Mouse (Mus musculus) limb, embryonic 11.5 days (tissue): Measurements from ENCODE around the gene Arl8b. TPM values are rescaled to one million over a fixed set of nuclear protein-coding genes. Genes with fewer than 3 reads are reported as not detected.
"Not testable (repeated sequence)": the region's sequence is repeated elsewhere in the genome, so short reads cannot be mapped to it uniquely, and the experiment has no call there.

Experiments used
- ATAC-seq: fragments of 200-750 bp; cut with Nextera tagmentation; 2 replicates; pipeline ENCODE4 v1.8.0; 2017; ENCODE audit warnings: low read depth; ENCODE audit not compliant: insufficient number of reproducible peaks, low FRiP score, low TSS enrichment
- DNase-seq: peaks from one replicate; pipeline ENCODE4 v3.0.0-alpha.2; 2015; ENCODE audit warnings: low spot score
- H3K27ac ChIP-seq: fragments of 300-500 bp; sonication (generic); replicated peaks from 2 replicates; pipeline ENCODE4 v1.5.1; 2014; ENCODE audit warnings: low read depth, mild to moderate bottlenecking, low read length
- H3K27me3 ChIP-seq: fragments of 300-500 bp; sonication (generic); 2 replicates; pipeline ENCODE4 v1.6.1; 2014; ENCODE audit warnings: mild to moderate bottlenecking, low read length, mixed read lengths; ENCODE audit not compliant: control insufficient read depth, insufficient read depth
- H3K36me3 ChIP-seq: fragments of 300-500 bp; sonication (generic); 2 replicates; pipeline ENCODE4 v1.6.1; 2014; ENCODE audit warnings: mild to moderate bottlenecking, low read length, moderate library complexity, mixed read lengths; ENCODE audit not compliant: control insufficient read depth, insufficient read depth
- H3K4me1 ChIP-seq: fragments of 300-500 bp; sonication (generic); 2 replicates; pipeline ENCODE4 v1.6.1; 2014; ENCODE audit warnings: low read length, mixed read lengths; ENCODE audit not compliant: control insufficient read depth, insufficient read depth
- H3K4me2 ChIP-seq: fragments of 300-500 bp; sonication (generic); 2 replicates; pipeline ENCODE4 v1.6.1; 2014; ENCODE audit warnings: low read depth, mild to moderate bottlenecking, moderate library complexity; ENCODE audit not compliant: severe bottlenecking
- H3K4me3 ChIP-seq: fragments of 300-500 bp; sonication (generic); 2 replicates; pipeline ENCODE4 v1.5.1; 2014; ENCODE audit warnings: low read depth, low read length
- H3K9ac ChIP-seq: fragments of 300-500 bp; sonication (generic); 2 replicates; pipeline ENCODE4 v1.6.1; 2014; ENCODE audit warnings: mild to moderate bottlenecking, low read length
- H3K9me3 ChIP-seq: fragments of 300-500 bp; sonication (generic); 2 replicates; pipeline ENCODE4 v1.6.1; 2016; ENCODE audit warnings: low read length; ENCODE audit not compliant: control insufficient read depth
- WGBS: fragments of 180-500 bp; shearing (Covaris S2); extraction: QIAGEN DNeasy Blood & Tissue Kit; methylation state at CpG from one replicate; pipeline ENCODE4 v1.1.7; 2014; 5-methylcytosine and 5-hydroxymethylcytosine counted together
- polyA plus RNA-seq: library from polyadenylated mRNA; unstranded; fragments of >200 nt; fragmentation: Nextera tagmentation; extraction: Ambion mirVana; gene quantifications from 2 replicates; pipeline ENCODE4 v1.2.1, GENCODE M21; 2014

Gene Arl8b
- polyA plus RNA-seq, 1 experiment from 2014 or later, result 73.1 TPM

DNA sequence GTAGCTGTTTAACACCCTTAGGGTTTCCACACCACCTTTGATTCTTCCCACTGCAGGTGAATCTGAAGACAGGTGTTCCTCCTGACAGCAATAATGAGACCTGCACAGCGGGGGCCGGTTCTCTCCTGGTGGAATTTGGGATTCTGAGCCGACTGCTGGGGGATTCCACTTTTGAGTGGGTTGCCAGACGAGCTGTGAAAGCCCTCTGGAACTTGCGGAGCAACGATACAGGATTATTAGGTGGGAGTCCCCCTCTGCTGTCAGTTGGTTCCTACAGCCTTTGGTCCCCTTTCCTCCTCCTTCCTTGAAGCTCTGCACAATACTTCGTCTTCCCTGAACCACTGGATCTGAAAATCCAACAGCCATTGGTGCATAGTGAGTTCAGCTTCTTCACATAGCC lies 61.9 kb downstream of the Arl8b start:
- DNase-seq, result no peak
- H3K9ac ChIP-seq, result no peak overlapping the region
- H3K4me2 ChIP-seq, result no peak overlapping the region
- no peaks in the 10 kb centered on the region for H3K4me1 ChIP-seq
- peaks cover 6% of the 10 kb centered on the region for H3K36me3 ChIP-seq
- no peaks in the 10 kb centered on the region for H3K27me3 ChIP-seq
- H3K9me3 ChIP-seq, result no peaks in the 10 kb centered on the region
- H3K27ac ChIP-seq, result no peak overlapping the region
- no peak for ATAC-seq
- no peak overlapping the region for H3K4me3 ChIP-seq
- 87% methylated on average over 7 of the region's 7 CpGs for WGBS

DNA sequence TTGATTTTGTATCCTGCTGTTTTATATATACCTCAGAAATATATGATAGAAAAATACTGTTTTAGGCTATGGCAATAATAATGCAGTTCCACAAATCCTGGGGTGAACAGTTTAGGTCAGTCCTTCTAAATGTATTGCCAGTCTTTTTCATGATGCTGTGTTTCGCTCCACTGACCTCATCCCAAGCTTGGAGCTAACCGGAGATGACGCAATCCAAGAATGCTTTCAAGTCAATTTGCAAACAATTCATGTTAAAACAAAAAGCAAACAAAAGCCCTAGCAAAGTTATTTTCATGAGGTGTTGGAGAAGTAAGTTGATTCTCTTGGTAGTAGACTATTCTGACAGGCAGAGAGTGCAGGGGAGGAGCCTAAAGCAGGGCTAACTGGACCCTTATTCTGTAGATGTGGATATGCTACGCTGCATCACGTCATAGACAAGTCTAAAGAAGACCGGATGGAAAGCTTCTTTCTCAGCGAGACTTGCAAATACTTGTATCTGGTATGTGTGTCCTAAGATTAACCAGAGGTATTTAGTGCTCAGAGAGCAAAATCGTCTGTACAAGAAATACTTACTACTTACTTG lies 69.3 kb downstream of the Arl8b start:
- 95% methylated on average over 8 of the region's 8 CpGs for WGBS
- ATAC-seq, result no peak

DNA sequence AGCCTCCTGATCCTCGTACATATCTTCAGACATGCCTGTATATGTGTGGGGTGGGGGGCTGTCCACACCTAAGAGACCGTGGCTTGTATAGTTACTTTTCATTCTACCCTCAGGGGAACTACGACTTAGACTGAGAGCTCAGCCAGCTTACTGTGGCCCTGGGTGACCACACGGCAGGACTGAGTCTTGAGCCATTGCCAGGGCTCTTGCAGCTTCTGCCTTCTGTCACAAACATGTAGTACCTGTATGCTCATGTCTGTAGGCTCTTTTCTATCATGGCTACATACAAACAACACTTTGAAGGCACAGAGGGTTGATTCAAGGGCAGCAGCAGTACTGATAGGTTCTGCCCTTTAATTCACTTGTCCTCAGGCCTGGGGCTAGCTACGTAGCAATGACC lies 70.1 kb downstream of the Arl8b start:
- H3K27me3 ChIP-seq, result no peaks in the 10 kb centered on the region
- H3K27ac ChIP-seq, result no peak overlapping the region
- H3K9me3 ChIP-seq, result no peaks in the 10 kb centered on the region
- ATAC-seq (no peak), DNase-seq (no peak)
- WGBS, result 92% methylated on average over 5 of the region's 5 CpGs
- no peaks in the 10 kb centered on the region for H3K4me1 ChIP-seq
- no peak overlapping the region for H3K4me3 ChIP-seq
- peaks cover 15% of the 10 kb centered on the region for H3K36me3 ChIP-seq
- no peak overlapping the region for H3K9ac ChIP-seq
- H3K4me2 ChIP-seq, result no peak overlapping the region

More for the DNA sequence above, 69.3 kb downstream of the Arl8b start:
- no peak overlapping the region for H3K27ac ChIP-seq
- H3K27me3 ChIP-seq, result no peaks in the 10 kb centered on the region
- H3K9me3 ChIP-seq, result no peaks in the 10 kb centered on the region
- peaks cover 15% of the 10 kb centered on the region for H3K36me3 ChIP-seq
- no peak overlapping the region for H3K9ac ChIP-seq
- no peak for DNase-seq
- H3K4me2 ChIP-seq, result no peak overlapping the region
- no peaks in the 10 kb centered on the region for H3K4me1 ChIP-seq
- no peak overlapping the region for H3K4me3 ChIP-seq

DNA sequence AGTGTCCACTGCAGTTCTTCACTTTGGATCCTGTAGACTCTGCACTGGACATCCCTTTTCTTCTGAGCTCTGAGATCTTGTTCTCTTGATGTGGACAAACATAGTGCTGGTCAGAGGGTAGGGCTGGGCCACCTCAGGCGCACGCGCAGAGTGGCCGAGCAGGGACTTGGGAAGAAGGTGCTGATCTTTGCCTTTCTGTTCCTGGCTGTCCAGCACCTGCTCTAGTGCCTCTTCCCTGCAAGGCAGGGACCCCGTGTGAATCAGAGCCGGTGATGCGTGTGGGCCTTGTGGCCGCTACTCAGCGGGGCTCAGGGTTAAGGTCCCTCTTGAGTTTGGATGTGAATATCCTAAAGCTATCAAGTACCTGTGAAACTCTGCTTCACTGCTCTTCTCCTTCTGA lies 75.7 kb downstream of the Arl8b start:
- H3K4me3 ChIP-seq, result no peak overlapping the region
- H3K9ac ChIP-seq, result no peak overlapping the region
- H3K27ac ChIP-seq, result no peak overlapping the region
- 98% methylated on average over 9 of the region's 9 CpGs for WGBS
- H3K4me1 ChIP-seq, result no peaks in the 10 kb centered on the region
- no peaks in the 10 kb centered on the region for H3K9me3 ChIP-seq
- H3K4me2 ChIP-seq, result no peak overlapping the region
- no peak for ATAC-seq
- peaks cover 7% of the 10 kb centered on the region; the same call in 1 of the 2 replicates for H3K36me3 ChIP-seq
- H3K27me3 ChIP-seq, result no peaks in the 10 kb centered on the region
- no peak for DNase-seq

DNA sequence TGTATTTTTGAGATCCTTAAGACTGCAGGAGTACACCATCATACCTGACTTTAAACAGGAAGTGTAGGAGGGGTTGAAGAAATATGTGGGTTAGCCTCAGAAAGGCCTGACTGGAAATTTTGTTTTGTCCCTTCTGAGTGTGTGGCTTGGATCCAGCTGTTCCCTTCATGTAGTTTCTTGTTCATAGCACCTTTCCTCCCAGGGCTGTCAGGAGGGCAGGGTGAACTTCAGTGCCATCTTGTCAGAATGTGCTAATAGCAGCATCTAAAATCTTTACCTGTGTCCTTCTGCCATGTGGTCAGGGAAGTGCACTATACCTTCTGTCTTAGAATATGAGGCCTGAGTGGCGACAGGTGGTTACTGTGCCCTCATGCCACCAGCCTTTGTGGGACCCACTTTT lies 78.3 kb downstream of the Arl8b start:
- no peak for ATAC-seq
- Histone ChIP-seq H3K9me3 (no peaks in the 10 kb centered on the region), H3K9ac (no peak overlapping the region), H3K4me2 (no peak overlapping the region), H3K27ac (no peak overlapping the region), H3K4me1 (no peaks in the 10 kb centered on the region), H3K36me3 (no peaks in the 10 kb centered on the region), H3K4me3 (no peak overlapping the region), H3K27me3 (no peaks in the 10 kb centered on the region)
- WGBS, result 96% methylated on average over 1 of the region's 1 CpGs
- no peak for DNase-seq

DNA sequence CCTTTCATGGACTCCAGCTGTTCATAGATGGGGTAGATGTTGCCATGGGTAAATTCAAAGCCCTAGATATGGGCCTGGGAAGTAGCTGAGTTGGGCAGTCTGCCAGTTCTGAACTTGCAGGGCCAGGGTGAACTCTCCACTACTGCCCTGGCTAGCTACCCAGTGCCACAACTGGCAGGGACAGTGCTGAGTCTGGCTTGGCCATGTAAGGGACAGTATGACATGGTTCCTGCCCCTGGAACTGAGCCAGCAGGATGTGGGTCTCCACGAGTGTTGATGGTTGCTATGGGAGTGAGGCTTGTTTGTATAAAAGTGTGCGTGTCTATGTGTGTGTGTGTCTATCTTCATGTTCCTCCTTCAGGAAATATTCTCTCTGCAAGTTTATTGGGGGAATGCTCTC lies 79.6 kb downstream of the Arl8b start:
- Histone ChIP-seq H3K27ac (no peak overlapping the region), H3K27me3 (no peaks in the 10 kb centered on the region), H3K4me3 (no peak overlapping the region), H3K4me2 (no peak overlapping the region), H3K36me3 (no peaks in the 10 kb centered on the region), H3K4me1 (no peaks in the 10 kb centered on the region), H3K9ac (no peak overlapping the region), H3K9me3 (no peaks in the 10 kb centered on the region)
- ATAC-seq, result no peak
- WGBS, result 84% methylated on average over 2 of the region's 2 CpGs
- no peak for DNase-seq

DNA sequence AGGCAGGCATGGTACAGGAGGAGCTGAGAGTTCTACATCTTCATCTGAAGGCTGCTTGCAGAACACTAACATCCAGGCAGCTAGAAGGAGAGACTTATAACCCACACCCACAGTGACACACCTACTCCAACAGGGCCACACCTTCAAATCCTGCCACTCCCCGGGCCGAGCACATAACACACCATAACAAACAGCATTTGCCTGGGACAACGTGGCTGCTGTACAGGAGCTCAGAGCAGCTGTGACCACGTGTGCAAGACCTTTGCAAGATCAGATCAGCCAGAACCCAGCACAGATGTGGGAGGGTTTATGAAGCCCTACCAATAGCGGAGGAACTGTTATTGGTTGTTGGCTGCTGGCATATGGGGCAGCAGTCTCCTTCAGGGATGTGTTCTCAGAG lies 83.4 kb downstream of the Arl8b start:
- Histone ChIP-seq H3K27me3 (no peaks in the 10 kb centered on the region), H3K27ac (no peak overlapping the region), H3K36me3 (no peaks in the 10 kb centered on the region), H3K9me3 (no peaks in the 10 kb centered on the region), H3K9ac (no peak overlapping the region), H3K4me1 (no peaks in the 10 kb centered on the region), H3K4me2 (no peak overlapping the region), H3K4me3 (no peak overlapping the region)
- DNase-seq, result no peak
- 84% methylated on average over 5 of the region's 5 CpGs for WGBS
- ATAC-seq, result no peak

DNA sequence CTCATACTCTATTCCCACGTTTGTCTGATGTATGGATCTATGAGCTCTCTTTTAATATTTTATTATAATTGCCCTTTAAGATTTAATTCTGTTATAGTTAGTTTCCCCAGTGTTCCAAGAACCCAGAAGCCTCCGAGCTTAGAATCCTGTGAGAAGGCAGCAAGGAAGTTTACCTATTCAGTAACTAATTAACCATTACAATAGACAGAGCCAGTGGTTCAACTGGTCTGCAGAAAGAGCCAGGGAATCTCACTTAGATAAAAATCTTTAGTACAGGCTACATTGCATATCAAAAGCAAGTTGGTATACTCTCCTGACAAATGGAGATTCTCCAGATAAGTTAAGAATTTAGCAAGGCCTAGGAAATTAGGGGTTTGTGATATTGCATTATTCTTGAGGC lies 86.1 kb downstream of the Arl8b start:
- H3K4me1 ChIP-seq, H3K36me3 ChIP-seq: not testable (repeated sequence)
- WGBS, result 67% methylated on average over 2 of the region's 2 CpGs

DNA sequence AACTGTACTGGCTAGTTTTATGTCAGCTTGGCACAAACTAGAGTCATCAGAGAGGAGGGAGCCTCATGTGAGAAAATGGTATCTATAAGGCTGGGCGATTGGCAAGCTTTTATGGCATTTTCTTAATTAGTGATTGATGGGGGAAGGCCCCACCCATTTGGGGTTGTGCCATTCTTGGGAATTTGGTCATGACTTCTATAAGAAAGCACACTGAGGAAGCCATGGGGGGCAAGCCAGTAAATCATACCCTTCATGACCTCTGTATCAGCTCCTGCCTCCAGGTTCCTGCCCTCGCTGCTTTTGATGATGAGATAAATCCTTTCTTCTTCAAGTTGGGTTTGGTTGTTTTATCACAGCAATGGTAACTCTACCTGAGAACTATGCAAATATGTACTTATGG lies 87.5 kb downstream of the Arl8b start:
- no peak overlapping the region for H3K27ac ChIP-seq
- DNase-seq, result no peak
- 92% methylated on average over 2 of the region's 2 CpGs for WGBS
- no peaks in the 10 kb centered on the region for H3K27me3 ChIP-seq
- no peak overlapping the region for H3K4me2 ChIP-seq
- no peaks in the 10 kb centered on the region for H3K9me3 ChIP-seq
- no peak overlapping the region for H3K4me3 ChIP-seq
- no peaks in the 10 kb centered on the region for H3K4me1 ChIP-seq
- H3K36me3 ChIP-seq, result no peaks in the 10 kb centered on the region
- H3K9ac ChIP-seq, result no peak overlapping the region
- ATAC-seq, result no peak

More for the DNA sequence above, 86.1 kb downstream of the Arl8b start:
- not testable (repeated sequence) for ATAC-seq, H3K9me3 ChIP-seq, H3K27me3 ChIP-seq, H3K4me2 ChIP-seq, H3K9ac ChIP-seq, DNase-seq, H3K27ac ChIP-seq, H3K4me3 ChIP-seq
